24 mouse cellular contexts compared by ENCODE assay signal in genomic region chr3:42516286-42516685, GRCm38 (mm10).
DNase-seq lines count a peak whose midpoint lies in the region; ATAC-seq and TF ChIP-seq lines count a peak whose summit lies in the region.
"Had no signal": no experiment of that assay in that cellular context is flagged by ENCODE, and none has a peak within 500 bp of the region (broad histone marks: within the 10 kb centered on the region; RNA-seq: fewer than 3 reads in every experiment).

No protein-coding gene starts in this region.

- H3K9ac ChIP-seq in neural tube, embryonic 15.5 days (replicated peaks) = no peak overlapping the region
- H3K9ac ChIP-seq in midbrain, embryonic 15.5 days = no peak overlapping the region

- no peak for TF ChIP-seq POLR2A in brain, embryonic 14.5 days (IDR thresholded peaks at IDR 0.05; ENCODE audit: borderline replicate concordance, extremely low read depth, insufficient read depth, insufficient read length, poor library complexity, severe bottlenecking)

- H3K4me3 ChIP-seq in neural tube, embryonic 15.5 days (replicated peaks) = no peak overlapping the region
- no peak overlapping the region for H3K4me3 ChIP-seq in midbrain, embryonic 15.5 days

- H3K36me3 ChIP-seq in neural tube, embryonic 15.5 days = no peaks in the 10 kb centered on the region
- no peaks in the 10 kb centered on the region for H3K36me3 ChIP-seq in midbrain, embryonic 15.5 days (replicated peaks)
- H3K36me3 ChIP-seq: G1E had no signal

- no peak overlapping the region for H3K4me2 ChIP-seq in neural tube, embryonic 15.5 days
- no peak overlapping the region for H3K4me2 ChIP-seq in midbrain, embryonic 15.5 days

- H3K27ac ChIP-seq in neural tube, embryonic 15.5 days (replicated peaks) = no peak overlapping the region
- no peak overlapping the region for H3K27ac ChIP-seq in midbrain, embryonic 15.5 days

- H3K27me3 ChIP-seq in neural tube, embryonic 15.5 days (replicated peaks) = no peaks in the 10 kb centered on the region
- no peaks in the 10 kb centered on the region for H3K27me3 ChIP-seq in midbrain, embryonic 15.5 days (replicated peaks)
- H3K27me3 ChIP-seq: CH12.LX, Patski had no signal

- WGBS in neural tube, embryonic 15.5 days = 73% methylated on average over 2 of the region's 2 CpGs
- WGBS in midbrain, embryonic 15.5 days = 70% methylated on average over 2 of the region's 2 CpGs

- H3K4me1 ChIP-seq in neural tube, embryonic 15.5 days = peaks cover 3% of the 10 kb centered on the region; the same call in 1 of the 2 replicates
- 0 out of 2 replicates have a peak, but pooled peaks cover 2% of the 10 kb centered on the region for H3K4me1 ChIP-seq in midbrain, embryonic 15.5 days

- H3K9me3 ChIP-seq in neural tube, embryonic 15.5 days (replicated peaks) = no peaks in the 10 kb centered on the region
- H3K9me3 ChIP-seq in midbrain, embryonic 15.5 days = no peaks in the 10 kb centered on the region

- ATAC-seq in neural tube, embryonic 15.5 days (ENCODE audit: low FRiP score) = no peak
- ATAC-seq in activated CD4-positive, CD25-positive, alpha-beta regulatory T cell, adult 4 months = no peak
- no peak for ATAC-seq in midbrain, embryonic 15.5 days (replicated peaks)
- ATAC-seq: CD4-positive, CD25-positive, alpha-beta regulatory T cell, adult 4 months; Patski had no signal

- TF ChIP-seq CTCF in brain, embryonic 14.5 days (IDR thresholded peaks at IDR 0.05; ENCODE audit: borderline replicate concordance, extremely low read depth, insufficient read depth, insufficient read length) = no peak

- DNase-seq in Muller cell, postnatal 12 days (ENCODE audit: inconsistent ontology term) = peak; percentile 70
- DNase-seq in brain, embryonic 14.5 days (ENCODE audit: low read depth) = peak; percentile 5
- DNase-seq in retina, embryonic 14.5 days (ENCODE audit: low spot score) = peak; percentile 59
- DNase-seq in retina, postnatal 1 day = peak; percentile 24
- DNase-seq in frontal cortex, postnatal 10 days (ENCODE audit: low spot score in 2 of 2) = no peak
- DNase-seq: adrenal gland, adult 2 months; adrenal gland, adult 8-10 months; adrenal gland, postnatal 10 days; adrenal gland, postnatal 14 days; adrenal gland, postnatal 25 days; adrenal gland, postnatal 36 days; B cell, adult 2 months; cerebellum, adult 11 months; cerebellum, adult 11-12 months; cerebellum, adult 18-20 months; cerebellum, adult 2 months; cerebellum, adult 8-10 months had no signal

Comparison
In these comparisons a context has a peak if more than half of its experiments do, and no peak if none do; other contexts are left out.
1. DNase-seq: peak in Muller cell, postnatal 12 days (single experiment), brain, embryonic 14.5 days (single experiment), retina, embryonic 14.5 days (single experiment) and retina, postnatal 1 day (single experiment); none in frontal cortex, postnatal 10 days (0 of 2).